Mouse (Mus musculus) liver, embryonic 16.5 days (tissue): ENCODE data around the gene Dpm3. TPM values are rescaled to one million over a fixed set of nuclear protein-coding genes. Genes with fewer than 3 reads are reported as not detected.

ENCODE experiments used
- ATAC-seq: fragments of 200-750 bp; cut with Nextera tagmentation; 2 replicates; pipeline ENCODE4 v1.8.0; 2017; ENCODE audit warnings: low read depth, mild to moderate bottlenecking, moderate number of reproducible peaks, moderate library complexity
- H3K27ac ChIP-seq: fragments of 300-500 bp; sonication (generic); 2 replicates; pipeline ENCODE4 v1.5.1; 2014; ENCODE audit warnings: mild to moderate bottlenecking, low read length
- H3K27me3 ChIP-seq: fragments of 300-500 bp; sonication (generic); 2 replicates; pipeline ENCODE4 v1.6.1; 2014; ENCODE audit warnings: low read depth, low read length, mixed read lengths; ENCODE audit not compliant: control insufficient read depth, insufficient read depth
- H3K36me3 ChIP-seq: fragments of 300-500 bp; sonication (generic); 2 replicates; pipeline ENCODE4 v1.6.1; 2014; ENCODE audit warnings: mild to moderate bottlenecking; ENCODE audit not compliant: control insufficient read depth, insufficient read depth
- H3K4me1 ChIP-seq: fragments of 300-500 bp; sonication (generic); 2 replicates; pipeline ENCODE4 v1.6.1; 2014; ENCODE audit warnings: low read depth, low read length, mixed read lengths; ENCODE audit not compliant: control insufficient read depth
- H3K4me2 ChIP-seq: fragments of 300-500 bp; sonication (generic); 2 replicates; pipeline ENCODE4 v1.6.1; 2014; ENCODE audit warnings: low read depth, low read length, mixed read lengths
- H3K4me3 ChIP-seq: fragments of 300-500 bp; sonication (generic); 2 replicates; pipeline ENCODE4 v1.5.1; 2014; ENCODE audit warnings: low read depth, mild to moderate bottlenecking, low read length
- H3K9ac ChIP-seq: fragments of 300-500 bp; sonication (generic); 2 replicates; pipeline ENCODE4 v1.6.1; 2014; ENCODE audit warnings: low read depth, low read length
- H3K9me3 ChIP-seq: fragments of 300-500 bp; sonication (generic); replicated peaks from 2 replicates; pipeline ENCODE4 v1.6.1; 2016; ENCODE audit warnings: low read length; ENCODE audit not compliant: control insufficient read depth
- WGBS: fragments of 180-500 bp; shearing (Covaris S2); extraction: QIAGEN DNeasy Blood & Tissue Kit; methylation state at CpG from one replicate; pipeline ENCODE4 v1.1.7; 2014; ENCODE audit not compliant: insufficient replicate concordance; 5-methylcytosine and 5-hydroxymethylcytosine counted together
- polyA plus RNA-seq: library from polyadenylated mRNA; unstranded; fragments of >200 nt; fragmentation: Nextera tagmentation; extraction: Ambion mirVana; gene quantifications from 2 replicates; pipeline ENCODE4 v1.2.1, GENCODE M21; 2015

The Dpm3 gene
- polyA plus RNA-seq, 1 experiment from 2014 or later = 51.9 TPM

GRCm38 (mm10) chr3:89219546-89219945 lies 39.6 kb upstream of the Dpm3 start:
- Histone ChIP-seq H3K27me3 (peaks cover 7% of the 10 kb centered on the region; the same call in 1 of the 2 replicates), H3K4me3 (no peak overlapping the region), H3K36me3 (no peaks in the 10 kb centered on the region), H3K9ac (no peak overlapping the region), H3K27ac (no peak overlapping the region), H3K9me3 (no peaks in the 10 kb centered on the region), H3K4me2 (no peak overlapping the region), H3K4me1 (peaks cover 13% of the 10 kb centered on the region)
- WGBS = 29% methylated on average over 8 of the region's 8 CpGs
- ATAC-seq = no peak

GRCm38 (mm10) chr3:89221167-89221566 lies 38.0 kb upstream of the Dpm3 start:
- WGBS = 76% methylated on average over 5 of the region's 5 CpGs
- Histone ChIP-seq H3K36me3 (no peaks in the 10 kb centered on the region), H3K9ac (no peak overlapping the region), H3K4me3 (no peak overlapping the region), H3K27ac (no peak overlapping the region), H3K4me2 (no peak overlapping the region), H3K27me3 (peaks cover 13% of the 10 kb centered on the region), H3K4me1 (no peaks in the 10 kb centered on the region), H3K9me3 (no peaks in the 10 kb centered on the region)
- no peak for ATAC-seq

- Histone ChIP-seq H3K9ac (no peak overlapping the region), H3K36me3 (no peaks in the 10 kb centered on the region), H3K9me3 (no peaks in the 10 kb centered on the region), H3K4me2 (no peak overlapping the region), H3K27me3 (peaks cover 41% of the 10 kb centered on the region), H3K4me3 (no peak overlapping the region), H3K4me1 (peaks cover 15% of the 10 kb centered on the region), H3K27ac (no peak overlapping the region)
- ATAC-seq = no peak
- 71% methylated on average over 11 of the region's 11 CpGs for WGBS
These were observed 34.4 kb upstream of the Dpm3 start for GRCm38 (mm10) chr3:89224796-89225195.

GRCm38 (mm10) chr3:89225321-89225815 lies 33.8 kb upstream of the Dpm3 start:
- H3K9me3 ChIP-seq = no peaks in the 10 kb centered on the region
- H3K27ac ChIP-seq = no peak overlapping the region
- ATAC-seq = no peak
- H3K27me3 ChIP-seq = peaks cover 47% of the 10 kb centered on the region
- H3K4me3 ChIP-seq = no peak overlapping the region
- H3K9ac ChIP-seq = no peak overlapping the region
- H3K4me1 ChIP-seq = peaks cover 15% of the 10 kb centered on the region
- WGBS = 50% methylated on average over 12 of the region's 12 CpGs
- H3K36me3 ChIP-seq = no peaks in the 10 kb centered on the region
- no peak overlapping the region for H3K4me2 ChIP-seq

GRCm38 (mm10) chr3:89225918-89226317 lies 33.2 kb upstream of the Dpm3 start:
- H3K27me3 ChIP-seq = peaks cover 51% of the 10 kb centered on the region
- H3K4me1 ChIP-seq = peaks cover 15% of the 10 kb centered on the region
- no peak overlapping the region for H3K27ac ChIP-seq
- no peaks in the 10 kb centered on the region for H3K9me3 ChIP-seq
- WGBS = 33% methylated on average over 4 of the region's 4 CpGs
- no peaks in the 10 kb centered on the region for H3K36me3 ChIP-seq
- no peak overlapping the region for H3K4me3 ChIP-seq
- H3K9ac ChIP-seq = no peak overlapping the region
- no peak for ATAC-seq
- no peak overlapping the region for H3K4me2 ChIP-seq

GRCm38 (mm10) chr3:89226361-89226760 lies 32.8 kb upstream of the Dpm3 start:
- Histone ChIP-seq H3K4me1 (peaks cover 15% of the 10 kb centered on the region), H3K4me3 (no peak overlapping the region), H3K27me3 (peaks cover 51% of the 10 kb centered on the region), H3K27ac (no peak overlapping the region), H3K36me3 (no peaks in the 10 kb centered on the region), H3K4me2 (no peak overlapping the region), H3K9ac (no peak overlapping the region), H3K9me3 (no peaks in the 10 kb centered on the region)
- ATAC-seq = no peak
- WGBS = 49% methylated on average over 11 of the region's 11 CpGs

- no peaks in the 10 kb centered on the region for H3K9me3 ChIP-seq
- peaks cover 51% of the 10 kb centered on the region for H3K27me3 ChIP-seq
- H3K4me3 ChIP-seq = peak within 1 kb of the TSS; percentile 15; the same call in 1 of the 2 replicates
- no peak within 1 kb of the TSS for H3K9ac ChIP-seq
- 9% methylated on average over 21 of the region's 21 CpGs for WGBS
- peaks cover 15% of the 10 kb centered on the region for H3K4me1 ChIP-seq
- H3K36me3 ChIP-seq = no peaks in the 10 kb centered on the region
- no peak within 1 kb of the TSS for H3K27ac ChIP-seq
- ATAC-seq = no peak; the same call in 1 of the 2 replicates
- H3K4me2 ChIP-seq = peak within 1 kb of the TSS; percentile 74
These were observed 32.3 kb upstream of the Dpm3 start, which contains the start of gene Mtx1 for GRCm38 (mm10) chr3:89226900-89227299. Mtx1 (minus strand) TSS chr3:89227088.

- peaks cover 15% of the 10 kb centered on the region for H3K4me1 ChIP-seq
- peaks cover 51% of the 10 kb centered on the region for H3K27me3 ChIP-seq
- peak overlapping the region; percentile 57 for H3K4me3 ChIP-seq
- H3K36me3 ChIP-seq = no peaks in the 10 kb centered on the region
- no peaks in the 10 kb centered on the region for H3K9me3 ChIP-seq
- WGBS = 4% methylated on average over 41 of the region's 41 CpGs
- H3K4me2 ChIP-seq = peak overlapping the region; percentile 74
- H3K9ac ChIP-seq = no peak overlapping the region
- ATAC-seq = peak; percentile 39; the same call in 1 of the 2 replicates
- H3K27ac ChIP-seq = no peak overlapping the region
These were observed 31.6 kb upstream of the Dpm3 start for GRCm38 (mm10) chr3:89227307-89228179.

GRCm38 (mm10) chr3:89228180-89228549 lies 31.0 kb upstream of the Dpm3 start:
- H3K4me1 ChIP-seq = peaks cover 15% of the 10 kb centered on the region
- H3K36me3 ChIP-seq = no peaks in the 10 kb centered on the region
- H3K4me2 ChIP-seq = peak overlapping the region; percentile 74
- H3K4me3 ChIP-seq = peak overlapping the region; percentile 57
- peak; percentile 49 for ATAC-seq
- no peak overlapping the region for H3K27ac ChIP-seq
- under 1% methylated on average over 20 of the region's 20 CpGs for WGBS
- H3K27me3 ChIP-seq = peaks cover 51% of the 10 kb centered on the region
- no peak overlapping the region for H3K9ac ChIP-seq
- H3K9me3 ChIP-seq = no peaks in the 10 kb centered on the region
